Mouse (Mus musculus) layer of hippocampus, adult 2 months (tissue): ENCODE measurements around the gene Cenpv. TPM values are rescaled to one million over a fixed set of nuclear protein-coding genes. Genes with fewer than 3 reads are reported as not detected.

Experiments used
- DNase-seq, 2 experiments: peaks; one replicate each; pipeline ENCODE4 v3.0.0; 2022; ENCODE audit warnings: low spot score in 2 of 2
- H3K27ac ChIP-seq: fragments of 200-600 bp; 2 replicates; pipeline ENCODE4 v1.8.1; 2022
- H3K4me3 ChIP-seq: fragments of 200-600 bp; 2 replicates; pipeline ENCODE4 v1.8.1; 2022; ENCODE audit warnings: mild to moderate bottlenecking
- CTCF ChIP-seq: fragments of 200-600 bp; conservative IDR thresholded peaks from 2 replicates; pipeline ENCODE4 v1.8.1; 2022; ENCODE audit warnings: antibody characterized with exemption, mild to moderate bottlenecking, moderate library complexity
- long read RNA-seq, 2 experiments: library from polyadenylated mRNA; stranded (forward); transcript quantifications; one replicate each; pipeline ENCODE4 v2.0.0; 2021; ENCODE audit warnings: borderline mapping rate in 2 of 2
- total RNA-seq, 2 experiments: library from RNA; stranded (reverse); gene quantifications; 2 replicates each; pipeline ENCODE4 v1.2.3; 2021

The Cenpv gene
- 10 to 100 TPM; 36.3 to 43.2 TPM for total RNA-seq
- long read RNA-seq, experiment 1, transcript Cenpv-201 (5 exons, 1,032 nt): major isoform, 23 of 28 reads
- long read RNA-seq, experiment 1, partial matches to known transcripts: 4 of 28 reads
- long read RNA-seq, experiment 1, other reads (novel, unspliced or antisense): 1 of 28 reads
- long read RNA-seq, experiment 2, transcript Cenpv-201 (5 exons, 1,032 nt): major isoform, 29 of 33 reads
- long read RNA-seq, experiment 2, partial matches to known transcripts: 0 of 33 reads
- long read RNA-seq, experiment 2, other reads (novel, unspliced or antisense): 4 of 33 reads

GRCm38 (mm10) chr11:62539089-62539890 lies at the start of gene Cenpv:
Gene Cenpv, minus strand, starts transcription at chr11:62539261.
- no peak for TF ChIP-seq CTCF
- DNase-seq: peak; percentile 42 to 69
- Histone ChIP-seq H3K4me3 (peak within 1 kb of the TSS; percentile 88), H3K27ac (peak within 1 kb of the TSS; percentile 93)

GRCm38 (mm10) chr11:62587034-62587433 lies 48.0 kb upstream of the Cenpv start:
- no peak for TF ChIP-seq CTCF
- DNase-seq: no peak
- Histone ChIP-seq H3K4me3 (no peak overlapping the region), H3K27ac (no peak overlapping the region)

- DNase-seq: no peak
- Histone ChIP-seq H3K27ac (no peak overlapping the region), H3K4me3 (no peak overlapping the region)
- TF ChIP-seq CTCF: no peak
These were observed 45.7 kb upstream of the Cenpv start for GRCm38 (mm10) chr11:62584671-62585206.

- Histone ChIP-seq H3K27ac (no peak overlapping the region), H3K4me3 (no peak overlapping the region)
- TF ChIP-seq CTCF: no peak
- no peak for DNase-seq
These were observed 44.0 kb upstream of the Cenpv start for GRCm38 (mm10) chr11:62583031-62583430.

GRCm38 (mm10) chr11:62576530-62577152 lies 37.6 kb upstream of the Cenpv start:
- Histone ChIP-seq H3K4me3 (peak overlapping the region; percentile 85), H3K27ac (peak overlapping the region; percentile 88)
- DNase-seq: no peak
- TF ChIP-seq CTCF: no peak

- H3K4me3 ChIP-seq: peak overlapping the region; percentile 85
- H3K27ac ChIP-seq: peak overlapping the region; percentile 88
- TF ChIP-seq CTCF: no peak
- peak; percentile 27 to 41 for DNase-seq
These were observed 36.8 kb upstream of the Cenpv start for GRCm38 (mm10) chr11:62575659-62576438.

- peak; percentile 85 to 89 for DNase-seq
- TF ChIP-seq CTCF: peak; percentile 90
- H3K4me3 ChIP-seq: peak overlapping the region; percentile 85
- H3K27ac ChIP-seq: peak overlapping the region; percentile 88
These were observed 36.2 kb upstream of the Cenpv start for GRCm38 (mm10) chr11:62575297-62575658.

- no peak for DNase-seq
- Histone ChIP-seq H3K27ac (no peak overlapping the region), H3K4me3 (no peak overlapping the region)
- no peak for TF ChIP-seq CTCF
These were observed 35.6 kb upstream of the Cenpv start for GRCm38 (mm10) chr11:62574703-62575085.

- DNase-seq: no peak
- no peak for TF ChIP-seq CTCF
- Histone ChIP-seq H3K4me3 (peak within 1 kb of the TSS; percentile 85), H3K27ac (peak within 1 kb of the TSS; percentile 88; the same call in 1 of the 2 replicates)
These were observed 35.1 kb upstream of the Cenpv start, which contains the start of gene Trpv2 for GRCm38 (mm10) chr11:62573959-62574702. Gene Trpv2, plus strand, starts transcription at chr11:62574486.

GRCm38 (mm10) chr11:62568300-62568699 lies 29.2 kb upstream of the Cenpv start:
- Histone ChIP-seq H3K27ac (no peak overlapping the region), H3K4me3 (no peak overlapping the region)
- DNase-seq: no peak
- no peak for TF ChIP-seq CTCF

GRCm38 (mm10) chr11:62566211-62566610 lies 27.1 kb upstream of the Cenpv start:
- Histone ChIP-seq H3K4me3 (no peak overlapping the region), H3K27ac (no peak overlapping the region)
- DNase-seq: no peak
- TF ChIP-seq CTCF: no peak

- no peak for TF ChIP-seq CTCF
- H3K4me3 ChIP-seq: no peak overlapping the region
- no peak overlapping the region for H3K27ac ChIP-seq
- no peak for DNase-seq
These were observed 26.7 kb upstream of the Cenpv start for GRCm38 (mm10) chr11:62565747-62566146.
